Mouse (Mus musculus): ENCODE results near the gene Foxn4. TPM values are rescaled to one million over a fixed set of nuclear protein-coding genes. Genes with fewer than 3 reads are reported as not detected.

Gene Foxn4
- total RNA-seq (2015; ENCODE audit: low replicate concordance) (not detected in 2 replicates), total RNA-seq (2017; ENCODE audit: low replicate concordance) (not detected in 2 replicates)

DNA sequence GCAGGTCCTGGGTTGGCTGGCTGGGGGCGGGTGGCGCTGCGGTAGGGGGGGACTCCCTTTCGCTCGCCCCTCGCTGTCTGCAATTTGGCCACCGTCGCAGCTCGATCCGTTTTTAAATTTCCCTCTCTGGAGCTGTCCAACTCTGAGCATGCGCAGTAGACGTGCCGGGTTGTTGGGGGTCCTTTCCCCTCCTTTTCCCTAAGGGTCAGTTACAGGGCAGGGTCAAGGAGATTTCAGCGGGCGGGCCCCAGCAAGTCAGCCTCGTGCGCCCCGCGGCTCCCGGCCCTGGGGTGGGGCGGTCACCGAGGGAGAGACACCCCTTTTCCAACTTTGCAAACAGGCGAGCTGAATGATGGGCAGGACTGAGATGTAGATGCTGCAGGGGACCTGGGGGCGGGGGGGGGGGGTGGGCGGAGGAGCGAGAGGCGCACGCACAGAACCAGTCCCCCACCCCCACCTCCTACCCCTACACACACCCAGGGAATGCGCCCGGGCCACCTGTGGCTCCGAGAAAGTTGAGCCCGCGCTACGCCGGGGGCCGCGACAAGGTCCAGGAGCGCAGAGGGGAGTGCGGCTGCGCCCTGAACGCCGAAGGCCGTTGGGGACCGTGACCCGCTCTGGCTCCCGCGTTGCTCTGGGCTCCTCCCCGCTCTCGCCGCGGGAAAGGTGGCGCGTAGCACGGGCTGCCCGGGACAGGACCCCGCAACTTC lies at the start of gene Foxn4:
Gene Foxn4, minus strand, starts transcription at position 115 of the 710 bp plus-strand sequence.
- no peak for ATAC-seq (replicated peaks; ENCODE audit: low FRiP score, poor library complexity, severe bottlenecking)

DNA sequence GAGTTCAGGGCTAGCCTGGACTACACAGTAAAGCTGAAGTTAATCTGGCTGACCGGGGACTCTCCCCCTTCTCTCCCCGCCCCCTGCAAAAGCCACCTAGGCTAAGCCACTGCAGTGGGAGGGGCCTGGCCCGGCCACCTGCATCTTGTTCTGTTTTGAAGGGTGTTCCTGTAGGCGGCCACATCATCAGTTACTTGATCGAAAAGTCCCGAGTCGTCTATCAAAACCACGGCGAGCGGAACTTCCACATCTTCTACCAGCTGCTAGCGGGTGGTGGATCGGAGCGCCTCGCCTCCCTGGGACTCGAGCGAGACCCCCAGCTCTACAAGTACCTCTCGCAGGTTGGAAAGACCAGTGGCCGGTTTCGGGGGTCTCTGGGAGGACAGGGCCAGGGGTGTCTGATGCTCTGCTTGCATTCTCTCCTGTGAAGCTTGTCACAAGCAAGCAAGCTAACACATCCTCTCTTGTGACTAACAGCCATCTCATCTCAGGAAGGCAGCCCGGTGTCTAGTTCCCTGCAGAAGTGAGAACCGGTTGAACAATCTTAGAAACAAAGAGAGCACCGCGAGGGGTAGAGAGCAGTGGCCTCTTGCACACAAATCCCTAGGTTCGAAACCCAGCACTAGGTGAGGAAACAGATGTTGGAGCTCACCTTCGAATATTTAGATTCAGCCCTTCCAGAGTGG lies 49.6 kb upstream of the Foxn4 start:
- no peak for ATAC-seq (replicated peaks; ENCODE audit: low FRiP score, poor library complexity, severe bottlenecking)

- ATAC-seq (replicated peaks; ENCODE audit: low FRiP score, poor library complexity, severe bottlenecking) = no peak
Measured at GRCm38 (mm10) chr5:114309680-114310036, 36.1 kb upstream of the Foxn4 start.

DNA sequence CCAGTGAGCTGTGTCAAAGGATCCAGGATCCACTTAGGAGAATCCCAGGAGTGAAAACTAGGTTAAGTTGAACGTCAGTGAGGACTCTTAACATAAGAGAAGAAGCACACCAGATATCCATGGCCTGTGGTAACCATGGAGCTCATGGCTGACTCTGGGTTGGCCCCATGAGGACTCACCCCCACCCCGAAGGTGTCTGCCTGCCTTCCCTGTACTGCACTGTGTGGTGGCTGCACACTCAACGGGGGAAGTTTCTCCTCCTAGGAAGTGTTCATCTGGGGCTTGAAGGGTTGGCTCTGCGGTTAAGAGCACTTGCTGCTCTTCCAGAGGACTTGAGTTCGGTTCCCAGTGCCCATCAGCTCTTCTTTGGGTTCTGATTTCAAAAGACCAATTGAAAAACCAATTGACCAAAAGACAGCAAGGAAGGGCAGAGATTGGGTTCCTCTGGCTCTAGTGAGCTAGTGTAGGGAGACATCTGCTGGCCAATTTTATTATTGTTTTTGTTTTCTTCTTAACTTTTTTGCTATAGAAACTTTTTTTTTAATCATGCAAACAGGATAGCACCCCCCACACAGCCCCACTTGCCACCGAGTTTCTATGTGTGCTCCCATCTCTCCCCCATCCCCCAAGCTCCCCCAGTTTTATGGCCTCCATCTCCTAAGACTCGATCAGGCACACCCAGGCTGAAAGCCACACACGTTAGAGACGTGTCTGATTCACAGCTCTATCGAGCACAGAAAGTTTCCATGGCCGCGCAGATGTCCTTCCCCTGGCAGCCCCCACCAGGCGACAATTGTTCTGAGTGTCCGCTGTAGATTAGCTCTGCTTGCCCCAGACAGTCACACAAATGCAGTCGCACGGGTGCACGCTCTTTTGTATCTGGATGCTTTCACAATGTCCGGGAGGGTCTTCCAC lies 35.4 kb upstream of the Foxn4 start:
- no peak for ATAC-seq (replicated peaks; ENCODE audit: low FRiP score, poor library complexity, severe bottlenecking)

DNA sequence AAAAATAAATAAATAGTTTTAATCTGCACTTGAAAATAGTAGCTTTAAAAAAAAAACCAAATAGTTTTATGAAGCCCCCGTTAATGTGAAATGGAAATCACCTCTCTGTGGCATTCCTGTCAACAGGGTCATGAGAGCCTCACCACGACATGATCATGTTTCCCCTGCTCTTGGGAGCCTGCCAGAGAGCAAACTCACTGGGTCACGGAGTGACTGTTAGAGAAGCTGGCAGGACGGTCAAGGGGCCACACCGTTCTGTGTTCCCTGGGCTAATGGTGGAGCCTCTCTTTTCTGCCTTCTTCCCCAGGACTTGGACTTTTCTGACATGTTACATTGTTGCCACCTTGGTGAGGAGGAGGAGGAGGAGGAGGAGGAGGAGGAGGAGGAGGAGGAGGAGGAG lies 32.9 kb upstream of the Foxn4 start:
- ATAC-seq (replicated peaks; ENCODE audit: low FRiP score, poor library complexity, severe bottlenecking) = no peak

DNA sequence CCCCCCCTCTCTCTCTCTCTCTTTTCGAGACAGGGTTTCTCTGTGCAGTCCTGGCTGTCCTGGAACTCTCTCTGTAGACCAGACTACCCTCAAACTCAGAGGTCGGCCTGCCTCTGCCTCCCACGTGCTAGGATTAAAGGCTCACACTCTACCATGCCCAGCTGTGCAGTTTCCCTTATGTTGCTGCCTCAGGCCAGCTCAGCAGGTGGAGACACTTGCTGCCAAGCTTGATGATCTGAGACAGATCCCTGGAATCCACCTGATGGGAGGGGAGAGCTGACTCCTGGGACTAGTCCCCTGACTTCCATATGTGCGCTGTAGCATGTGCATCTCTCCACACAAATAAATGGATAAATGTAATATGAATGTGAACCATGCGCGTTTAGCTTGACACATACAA lies 29.6 kb upstream of the Foxn4 start:
- no peak for ATAC-seq (replicated peaks; ENCODE audit: low FRiP score, poor library complexity, severe bottlenecking)

DNA sequence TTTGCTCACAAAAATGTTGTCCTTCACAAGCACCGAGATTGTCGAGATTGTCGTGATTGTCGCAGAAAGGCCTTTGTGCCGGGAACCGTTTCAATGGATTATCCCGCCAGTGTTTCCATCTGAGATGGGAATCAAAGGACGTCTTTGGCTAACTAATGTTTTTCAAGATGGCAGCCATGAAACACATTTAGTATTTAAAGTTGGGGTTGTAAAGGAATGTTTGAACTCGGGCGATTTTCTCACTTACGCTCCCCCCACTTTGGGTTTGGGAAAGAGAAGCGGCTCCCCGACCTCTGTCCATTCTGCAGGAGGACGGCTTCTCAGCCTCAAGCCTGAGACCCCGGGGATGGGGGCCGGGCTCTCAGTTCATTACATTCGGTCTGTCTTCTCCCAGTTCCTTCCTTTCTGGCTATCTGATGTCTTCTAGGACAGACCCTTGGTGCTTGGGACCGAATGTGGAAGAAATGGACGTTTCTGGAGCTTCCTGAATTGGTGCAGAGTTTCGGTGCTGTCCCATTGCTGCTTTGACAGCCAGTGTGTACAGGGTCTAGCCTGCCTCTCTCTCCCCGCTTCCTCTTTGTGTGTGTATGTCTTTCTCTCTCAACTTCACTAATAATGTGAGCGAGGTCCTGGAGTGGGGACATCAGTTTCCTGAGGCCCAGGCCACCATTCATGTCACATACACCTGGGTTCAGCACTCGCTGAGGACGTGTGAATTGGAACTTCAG lies 26.4 kb upstream of the Foxn4 start:
- ATAC-seq (replicated peaks; ENCODE audit: low FRiP score, poor library complexity, severe bottlenecking) = no peak

DNA sequence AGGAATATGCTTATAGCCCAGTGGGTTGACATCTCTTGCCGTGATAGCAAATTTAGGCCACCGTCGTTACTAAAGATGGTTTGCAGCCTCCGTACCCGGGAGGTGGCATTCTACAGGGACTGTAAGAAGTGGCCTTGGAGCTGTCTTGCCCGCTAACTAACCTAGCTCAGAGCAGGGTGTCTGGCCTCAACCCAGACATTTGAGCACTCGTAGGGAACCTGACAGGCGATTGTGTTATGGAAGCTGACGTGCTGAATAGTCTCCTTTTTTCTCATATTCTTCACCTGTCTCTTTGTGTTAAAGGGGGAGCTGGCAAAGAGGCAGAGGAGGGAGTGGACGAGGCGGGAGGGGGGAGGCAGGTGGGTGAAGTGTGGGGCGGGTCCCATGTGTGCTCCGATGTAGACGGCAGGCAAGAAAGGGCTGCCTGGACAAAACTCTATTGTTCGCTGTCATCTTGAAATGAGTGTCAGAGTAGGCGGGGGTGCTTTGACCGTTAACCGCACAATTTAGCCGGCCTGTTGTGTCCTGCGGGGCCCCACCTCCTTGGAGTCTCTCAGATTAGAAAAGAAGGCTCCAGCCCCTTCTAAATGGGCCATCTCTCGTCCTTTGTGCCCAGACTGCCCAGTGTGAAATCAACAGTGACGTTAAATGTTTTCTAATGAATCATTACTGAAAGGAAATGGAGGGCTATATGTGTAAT lies 25.7 kb upstream of the Foxn4 start:
- no peak for ATAC-seq (replicated peaks; ENCODE audit: low FRiP score, poor library complexity, severe bottlenecking)

- ATAC-seq (replicated peaks; ENCODE audit: low FRiP score, poor library complexity, severe bottlenecking) = no peak
Measured at GRCm38 (mm10) chr5:114298212-114298894, 24.7 kb upstream of the Foxn4 start.

- ATAC-seq (replicated peaks; ENCODE audit: low FRiP score, poor library complexity, severe bottlenecking) = no peak
Measured at GRCm38 (mm10) chr5:114296693-114297631, 23.4 kb upstream of the Foxn4 start.

DNA sequence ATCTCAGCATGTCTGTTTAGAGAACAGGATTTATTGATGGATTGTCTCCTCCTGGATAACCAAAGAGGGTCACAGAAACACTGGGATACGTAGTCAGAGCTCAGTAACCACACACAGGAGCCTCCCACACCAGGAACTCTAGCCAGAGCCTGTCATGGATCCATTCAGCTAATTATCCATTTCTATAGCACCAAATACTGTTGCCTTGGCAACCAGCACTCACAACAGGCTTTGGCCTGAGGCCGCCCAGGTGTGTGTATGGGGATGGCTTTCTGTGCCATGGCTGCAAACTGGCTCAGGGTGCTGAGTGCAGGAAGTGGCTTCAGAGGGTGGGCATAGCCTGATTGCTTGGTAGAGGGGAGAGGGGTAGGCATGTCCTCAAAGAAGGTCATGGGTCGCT lies 16.4 kb upstream of the Foxn4 start:
- no peak for ATAC-seq (replicated peaks; ENCODE audit: low FRiP score, poor library complexity, severe bottlenecking)

DNA sequence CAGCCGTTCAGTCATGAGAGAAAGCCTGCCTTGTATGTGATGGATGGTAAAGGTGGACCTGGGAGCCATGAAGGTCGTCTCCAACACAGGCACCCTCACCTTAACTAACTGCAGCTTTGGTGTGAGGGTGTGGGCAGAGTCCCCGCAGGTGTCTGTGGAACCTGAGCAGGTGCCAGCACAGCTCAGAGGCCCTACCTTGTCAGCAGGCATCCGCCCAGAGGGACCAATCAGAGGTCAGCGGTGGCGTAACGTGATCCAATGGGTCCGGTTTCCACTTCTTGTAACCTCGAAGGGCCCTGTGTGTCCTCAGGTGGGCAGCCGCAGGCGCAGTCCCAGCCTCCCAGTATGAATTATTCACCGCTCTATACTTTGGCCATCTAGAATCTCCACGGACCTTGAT lies 15.3 kb upstream of the Foxn4 start, which contains the start of gene Myo1h:
Gene Myo1h, plus strand, starts transcription at position 293 of the 400 bp plus-strand sequence.
- ATAC-seq (replicated peaks; ENCODE audit: low FRiP score, poor library complexity, severe bottlenecking) = no peak

GRCm38 (mm10) chr5:114288396-114288795 lies 14.8 kb upstream of the Foxn4 start:
- no peak for ATAC-seq (replicated peaks; ENCODE audit: low FRiP score, poor library complexity, severe bottlenecking)

DNA sequence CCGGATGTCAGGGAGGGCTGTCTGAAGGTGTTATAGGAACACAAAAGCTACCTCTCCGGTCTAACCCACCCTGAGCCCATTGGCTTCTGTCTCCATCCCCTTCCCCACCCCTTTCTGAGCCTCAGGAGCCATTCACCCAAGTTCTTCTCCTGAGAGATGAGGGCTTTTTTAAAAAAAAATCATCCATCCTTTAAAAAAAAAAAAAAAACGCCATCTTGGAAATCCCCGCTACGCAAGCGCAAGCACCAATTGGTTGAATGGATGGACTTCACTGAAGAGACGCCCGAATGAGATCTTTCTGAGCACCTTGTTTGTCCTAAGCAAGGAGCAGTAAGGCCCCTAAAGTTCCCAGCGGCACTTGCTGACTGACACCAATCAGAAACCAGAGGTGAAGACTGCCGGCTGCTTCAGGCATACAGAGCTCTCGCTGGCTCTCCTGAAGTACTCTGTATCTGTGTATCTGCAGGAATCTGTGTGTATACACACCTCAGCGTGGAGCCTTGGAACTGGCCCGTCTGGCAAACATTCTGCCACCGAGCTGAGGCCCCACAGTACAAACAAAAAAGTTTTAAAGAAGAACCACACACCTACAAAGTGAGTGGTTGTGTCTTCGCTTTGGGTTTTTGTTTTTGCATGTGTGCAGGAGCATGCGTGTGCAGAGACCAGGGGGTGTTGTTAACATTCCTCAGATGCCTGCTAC lies 13.4 kb upstream of the Foxn4 start:
- ATAC-seq (replicated peaks; ENCODE audit: low FRiP score, poor library complexity, severe bottlenecking) = no peak

- no peak for ATAC-seq (replicated peaks; ENCODE audit: low FRiP score, poor library complexity, severe bottlenecking)
Measured at GRCm38 (mm10) chr5:114286102-114286501, 12.5 kb upstream of the Foxn4 start.

DNA sequence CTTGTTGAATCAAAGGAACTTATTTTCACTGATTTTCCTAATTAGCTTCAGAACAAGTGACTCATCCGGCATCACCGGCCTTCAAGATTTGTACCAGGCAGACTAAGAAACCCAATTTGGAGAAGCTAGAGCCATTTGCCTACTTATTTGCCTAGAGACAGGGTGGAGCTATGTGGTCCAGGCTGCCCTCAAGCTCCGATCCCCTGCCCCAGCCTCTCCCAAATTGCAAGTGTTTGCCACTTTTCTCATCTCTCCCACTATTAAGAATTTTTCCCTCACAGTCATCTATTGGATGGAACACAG lies 11.7 kb upstream of the Foxn4 start:
- ATAC-seq (replicated peaks; ENCODE audit: low FRiP score, poor library complexity, severe bottlenecking) = no peak
